Mouse (Mus musculus) kidney, adult 2 months (tissue): ENCODE results near the gene Cope. TPM values are rescaled to one million over a fixed set of nuclear protein-coding genes. Genes with fewer than 3 reads are reported as not detected.

ENCODE experiments used
- DNase-seq: peaks from one replicate; pipeline ENCODE4 v3.0.0; 2021
- H3K27ac ChIP-seq: fragments of 200-500 bp; 2 replicates; pipeline ENCODE4 v1.5.1; 2012; ENCODE audit warnings: low read depth, low read length, control low read depth, inconsistent platforms; ENCODE audit not compliant: insufficient read depth
- H3K27me3 ChIP-seq: fragments of 200-500 bp; replicated peaks from 2 replicates; pipeline ENCODE4 v1.6.1; 2012; ENCODE audit warnings: mild to moderate bottlenecking, moderate library complexity, low read length, inconsistent platforms; ENCODE audit not compliant: control insufficient read depth, insufficient read depth
- H3K36me3 ChIP-seq: fragments of 200-500 bp; 2 replicates; pipeline ENCODE4 v1.6.1; 2012; ENCODE audit warnings: mild to moderate bottlenecking, moderate library complexity, low read length, inconsistent platforms; ENCODE audit not compliant: control insufficient read depth, insufficient read depth
- H3K4me1 ChIP-seq: fragments of 200-500 bp; 2 replicates; pipeline ENCODE4 v1.6.1; 2011; ENCODE audit warnings: low read length; ENCODE audit not compliant: control insufficient read depth, insufficient read depth
- H3K4me3 ChIP-seq: fragments of 200-500 bp; 2 replicates; pipeline ENCODE4 v1.5.1; 2011; ENCODE audit warnings: mild to moderate bottlenecking, low read depth, low read length, control low read depth; ENCODE audit not compliant: insufficient read depth
- CTCF ChIP-seq: fragments of 200-500 bp; conservative IDR thresholded peaks from 2 replicates; pipeline ENCODE4 v1.5.1; 2011; ENCODE audit warnings: low read depth, mild to moderate bottlenecking, control low read depth, low read length, moderate library complexity, mixed read lengths; ENCODE audit not compliant: insufficient read depth, insufficient read length
- POLR2A ChIP-seq: fragments of 200-500 bp; IDR thresholded peaks from one replicate; pipeline ENCODE4 v1.6.1; 2011; ENCODE audit warnings: low read depth, low read length, control low read depth
- WGBS: fragments of 180-500 bp; shearing (Covaris S2); methylation state at CpG from one replicate; pipeline ENCODE4 v1.1.7; 2018; 5-methylcytosine and 5-hydroxymethylcytosine counted together
- polyA plus RNA-seq: library from polyadenylated mRNA; depleted of rRNA; stranded (reverse); fragments of >200 nt; gene quantifications from 2 replicates; pipeline ENCODE4 v1.2.3, GENCODE M21; 2012

Cope gene
- polyA plus RNA-seq, 1 experiment, result 277 TPM

GRCm38 (mm10) chr8:70332878-70333202 lies 30.5 kb downstream of the Cope start:
- Histone ChIP-seq H3K27ac (no peak overlapping the region), H3K36me3 (peaks cover 3% of the 10 kb centered on the region), H3K27me3 (no peaks in the 10 kb centered on the region), H3K4me3 (no peak overlapping the region), H3K4me1 (no peaks in the 10 kb centered on the region)
- DNase-seq, result no peak
- WGBS, result 94% methylated on average over 6 of the region's 6 CpGs
- TF ChIP-seq CTCF, result no peak
- TF ChIP-seq POLR2A, result no peak

- no peaks in the 10 kb centered on the region; the same call in none of the 2 replicates for H3K36me3 ChIP-seq
- H3K4me1 ChIP-seq, result no peaks in the 10 kb centered on the region
- H3K27me3 ChIP-seq, result no peaks in the 10 kb centered on the region
- no peak overlapping the region for H3K27ac ChIP-seq
- no peak for DNase-seq
- 88% methylated on average over 7 of the region's 7 CpGs for WGBS
- TF ChIP-seq POLR2A (no peak), CTCF (no peak)
- H3K4me3 ChIP-seq, result no peak overlapping the region
Measured at GRCm38 (mm10) chr8:70338931-70339330, 36.6 kb downstream of the Cope start.

- Histone ChIP-seq H3K27me3 (no peaks in the 10 kb centered on the region), H3K36me3 (no peaks in the 10 kb centered on the region; the same call in 1 of the 2 replicates), H3K4me1 (no peaks in the 10 kb centered on the region), H3K27ac (no peak overlapping the region), H3K4me3 (no peak overlapping the region)
- DNase-seq, result no peak
- no peak for TF ChIP-seq POLR2A
- no peak for TF ChIP-seq CTCF
- WGBS, result 91% methylated on average over 7 of the region's 7 CpGs
Measured at GRCm38 (mm10) chr8:70340659-70341058, 38.3 kb downstream of the Cope start.

- 84% methylated on average over 14 of the region's 14 CpGs for WGBS
- no peaks in the 10 kb centered on the region; the same call in 1 of the 2 replicates for H3K36me3 ChIP-seq
- TF ChIP-seq CTCF (no peak), POLR2A (no peak)
Measured at GRCm38 (mm10) chr8:70342007-70342406, 39.7 kb downstream of the Cope start.

DNA sequence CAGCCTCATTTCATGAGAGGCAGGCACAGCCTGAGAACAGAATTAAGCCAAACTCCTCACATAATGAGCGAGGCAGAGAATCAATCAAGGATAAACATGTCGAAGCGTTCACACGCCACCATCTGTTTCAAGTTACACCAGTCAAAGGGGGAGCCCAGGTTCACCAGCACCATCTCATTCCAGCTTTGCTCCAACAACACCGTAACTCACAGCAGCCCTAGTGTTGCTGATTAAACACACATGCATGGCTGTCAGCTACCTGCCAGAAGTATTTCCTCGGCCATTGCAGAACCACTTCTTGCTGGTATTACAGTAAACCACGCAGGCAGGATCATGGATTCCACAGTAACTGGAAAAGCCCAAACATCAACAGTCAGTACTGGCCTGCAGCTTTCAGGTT lies 40.8 kb downstream of the Cope start:
- 76% methylated on average over 7 of the region's 7 CpGs for WGBS
- no peaks in the 10 kb centered on the region for H3K27me3 ChIP-seq
- peaks cover 10% of the 10 kb centered on the region; the same call in 1 of the 2 replicates for H3K4me1 ChIP-seq
- H3K4me3 ChIP-seq, result no peak overlapping the region
- no peak overlapping the region for H3K27ac ChIP-seq
- no peak for DNase-seq
- TF ChIP-seq CTCF (no peak), POLR2A (no peak)
- no peaks in the 10 kb centered on the region; the same call in 1 of the 2 replicates for H3K36me3 ChIP-seq

More at GRCm38 (mm10) chr8:70342007-70342406, 39.7 kb downstream of the Cope start:
- H3K27me3 ChIP-seq, result no peaks in the 10 kb centered on the region
- H3K4me3 ChIP-seq, result no peak overlapping the region
- H3K4me1 ChIP-seq, result peaks cover 3% of the 10 kb centered on the region; the same call in 1 of the 2 replicates
- DNase-seq, result no peak
- H3K27ac ChIP-seq, result no peak overlapping the region

- 48% methylated on average over 6 of the region's 6 CpGs for WGBS
- Histone ChIP-seq H3K4me3 (no peak overlapping the region), H3K27me3 (no peaks in the 10 kb centered on the region), H3K27ac (no peak overlapping the region), H3K36me3 (no peaks in the 10 kb centered on the region), H3K4me1 (peaks cover 16% of the 10 kb centered on the region)
- no peak for DNase-seq
- TF ChIP-seq CTCF, result peak; percentile 65
- no peak for TF ChIP-seq POLR2A
Measured at GRCm38 (mm10) chr8:70343696-70344095, 41.4 kb downstream of the Cope start.

DNA sequence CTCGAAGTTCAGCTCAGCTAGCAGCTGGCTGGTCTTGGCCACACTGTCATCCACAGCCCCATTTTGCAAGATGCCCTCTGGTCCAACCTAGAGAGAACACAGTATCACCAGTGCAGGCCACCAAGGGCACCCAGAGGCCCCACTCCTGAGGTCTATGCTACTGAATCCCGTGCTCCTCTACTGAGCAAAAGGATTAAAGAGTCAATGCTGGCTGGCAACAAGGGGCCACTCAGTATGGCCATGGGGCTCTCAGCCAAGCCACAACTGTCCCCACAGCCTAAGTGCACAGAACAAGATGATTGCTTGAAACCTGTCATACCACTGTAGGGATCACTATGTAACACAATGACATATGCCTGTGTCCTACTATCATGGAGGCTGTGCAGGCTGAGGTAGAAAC lies 42.0 kb downstream of the Cope start:
- TF ChIP-seq POLR2A, result no peak
- TF ChIP-seq CTCF, result no peak
- WGBS, result 77% methylated on average over 2 of the region's 2 CpGs
- no peaks in the 10 kb centered on the region for H3K27me3 ChIP-seq
- no peaks in the 10 kb centered on the region for H3K36me3 ChIP-seq
- no peak overlapping the region for H3K4me3 ChIP-seq
- DNase-seq, result no peak
- H3K27ac ChIP-seq, result no peak overlapping the region
- H3K4me1 ChIP-seq, result peaks cover 22% of the 10 kb centered on the region
